Mouse (Mus musculus): ENCODE results near the gene Ube2g1. TPM values are rescaled to one million over a fixed set of nuclear protein-coding genes. Genes with fewer than 3 reads are reported as not detected.
"Not testable (repeated sequence)": the region's sequence is repeated elsewhere in the genome, so short reads cannot be mapped to it uniquely, and the experiment has no call there.

Ube2g1 gene
- total RNA-seq, 2 experiments from 2014 or later: 40.8 to 42.9 TPM

- no peak for DNase-seq (ENCODE audit: low spot score in 2 of 2)
These were observed 82.0 kb downstream of the Ube2g1 start for GRCm38 (mm10) chr11:72689115-72689514.

- DNase-seq (ENCODE audit: low spot score in 2 of 2): peak; percentile 91 to 96
These were observed 82.7 kb downstream of the Ube2g1 start, which contains the start of gene Ankfy1 for GRCm38 (mm10) chr11:72689551-72690510. Gene Ankfy1 (plus strand): TSS chr11:72690006.

GRCm38 (mm10) chr11:72692353-72692752 is 85.3 kb downstream of the Ube2g1 start:
- DNase-seq (ENCODE audit: low spot score in 2 of 2): no peak

- no peak for DNase-seq (ENCODE audit: low spot score in 2 of 2)
These were observed 87.9 kb downstream of the Ube2g1 start for GRCm38 (mm10) chr11:72695025-72695424.

GRCm38 (mm10) chr11:72696368-72696971 is 89.4 kb downstream of the Ube2g1 start:
- DNase-seq (ENCODE audit: low spot score in 2 of 2): no peak

GRCm38 (mm10) chr11:72697323-72697722 is 90.2 kb downstream of the Ube2g1 start:
- no peak for DNase-seq (ENCODE audit: low spot score in 2 of 2)

GRCm38 (mm10) chr11:72705111-72705510 is 98.0 kb downstream of the Ube2g1 start:
- not testable (repeated sequence) for DNase-seq (ENCODE audit: low spot score in 2 of 2)

GRCm38 (mm10) chr11:72712721-72713120 is 105.6 kb downstream of the Ube2g1 start:
- DNase-seq (ENCODE audit: low spot score in 2 of 2): peak in 1 of 2 experiments; percentile 60

GRCm38 (mm10) chr11:72718161-72718560 is 111.1 kb downstream of the Ube2g1 start:
- no peak for DNase-seq (ENCODE audit: low spot score in 2 of 2)

- no peak for DNase-seq (ENCODE audit: low spot score in 2 of 2)
These were observed 116.1 kb downstream of the Ube2g1 start for GRCm38 (mm10) chr11:72723165-72723564.

GRCm38 (mm10) chr11:72723871-72724270 is 116.8 kb downstream of the Ube2g1 start:
- peak in 1 of 2 experiments; percentile 28 for DNase-seq (ENCODE audit: low spot score in 2 of 2)

- DNase-seq (ENCODE audit: low spot score in 2 of 2): no peak
These were observed 118.9 kb downstream of the Ube2g1 start for GRCm38 (mm10) chr11:72726023-72726422.

- no peak for DNase-seq (ENCODE audit: low spot score in 2 of 2)
These were observed 126.7 kb downstream of the Ube2g1 start for GRCm38 (mm10) chr11:72733736-72734135.

GRCm38 (mm10) chr11:72734840-72735518 is 127.9 kb downstream of the Ube2g1 start:
- DNase-seq (ENCODE audit: low spot score in 2 of 2): no peak

- DNase-seq (ENCODE audit: low spot score in 2 of 2): no peak
These were observed 128.4 kb downstream of the Ube2g1 start for GRCm38 (mm10) chr11:72735519-72735860.

Small RNAs within 50 kb of the gene (microRNA-seq; reads per million reads assigned to microRNA genes)
- gene Gm25678: 0 reads per million in 2 experiments

Other genes starting within 250 kb of the Ube2g1 start
- 1 to 10 TPM; 1.5 to 3.3 TPM for gene Tekt1, start 244.8 kb upstream of the Ube2g1 start, total RNA-seq (2021)
- gene Smtnl2, start 195.6 kb upstream of the Ube2g1 start, total RNA-seq (2021): 1 to 10 TPM; 1.3 to 2.9 TPM
- under 1 TPM in 1 of 2 experiments, not detected in 1; 0.25 TPM for gene Ggt6, start 171.8 kb upstream of the Ube2g1 start, total RNA-seq (2021)
- 10 to 100 TPM; 54.6 to 56.8 TPM for gene Mybbp1a, start 165.9 kb upstream of the Ube2g1 start, total RNA-seq (2021)
- 100 to 1,000 TPM in 1 of 2 experiments, 10 to 100 TPM in 1; 95.6 to 103 TPM for gene Spns2, start 117.4 kb upstream of the Ube2g1 start, total RNA-seq (2021)
- gene Spns3, start 56.8 kb upstream of the Ube2g1 start, total RNA-seq (2021): under 1 TPM; 0.25 to 0.27 TPM
- 10 to 100 TPM; 33.1 to 35.0 TPM for gene Ankfy1, start 82.7 kb downstream of the Ube2g1 start, total RNA-seq (2021)
- gene Cyb5d2, start 188.9 kb downstream of the Ube2g1 start, total RNA-seq (2021): 10 to 100 TPM; 16.5 to 21.5 TPM
- 10 to 100 TPM; 39.7 to 41.2 TPM for gene Zzef1, start 188.9 kb downstream of the Ube2g1 start, total RNA-seq (2021)